Mouse (Mus musculus) MN1 (cell line): ENCODE measurements at regions not wholly inside any gene's neighbourhood (a gene's known extent, or its start where the extent isn't known, plus 50 kb on each side); places are given as distances from the start of the nearest gene placed in this dataset.

Experiments used
- DNase-seq: peaks from one replicate; pipeline ENCODE4 v3.0.0-alpha.2; 2016; ENCODE audit warnings: low spot score

DNA sequence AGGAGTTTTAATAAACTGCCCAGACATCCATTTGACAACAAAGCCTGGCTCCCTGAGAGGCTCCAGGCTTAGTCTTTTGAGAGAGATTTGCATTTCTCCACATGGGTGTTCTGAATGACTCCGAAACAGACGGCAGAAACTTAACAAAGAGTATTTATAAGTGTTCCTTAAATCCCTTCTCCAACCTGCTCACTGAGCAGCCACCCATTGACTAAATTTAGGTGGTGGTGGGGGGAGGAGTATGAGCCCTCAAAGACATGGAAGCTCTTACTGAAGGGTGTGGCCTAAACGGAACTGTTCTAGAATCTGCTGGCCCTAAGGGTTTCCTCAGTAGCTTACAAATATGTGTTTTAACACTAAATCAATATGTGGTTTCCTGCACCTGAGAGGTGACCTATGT is 158.5 kb downstream of the Dyrk2 start:
- no peak for DNase-seq

DNA sequence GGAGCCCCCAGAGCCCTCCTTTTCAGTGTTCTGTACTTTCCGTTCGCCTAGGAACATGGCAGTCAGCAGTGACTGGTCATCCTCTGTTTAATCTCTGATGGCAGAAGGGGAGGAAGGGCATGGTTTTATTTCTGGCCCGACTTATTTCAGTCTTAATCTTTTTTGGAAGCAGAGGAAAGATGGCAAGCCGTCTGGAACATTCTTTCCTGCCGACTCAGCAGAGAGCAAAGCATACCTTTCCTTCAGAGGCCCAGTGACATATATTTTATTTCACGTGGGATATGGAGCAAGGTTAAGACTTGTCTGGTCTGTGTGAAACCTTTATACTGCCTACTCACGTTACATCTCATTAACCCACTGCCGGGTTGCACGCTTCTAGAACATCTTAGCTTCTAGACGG is 158.1 kb downstream of the Dyrk2 start:
- DNase-seq: no peak

DNA sequence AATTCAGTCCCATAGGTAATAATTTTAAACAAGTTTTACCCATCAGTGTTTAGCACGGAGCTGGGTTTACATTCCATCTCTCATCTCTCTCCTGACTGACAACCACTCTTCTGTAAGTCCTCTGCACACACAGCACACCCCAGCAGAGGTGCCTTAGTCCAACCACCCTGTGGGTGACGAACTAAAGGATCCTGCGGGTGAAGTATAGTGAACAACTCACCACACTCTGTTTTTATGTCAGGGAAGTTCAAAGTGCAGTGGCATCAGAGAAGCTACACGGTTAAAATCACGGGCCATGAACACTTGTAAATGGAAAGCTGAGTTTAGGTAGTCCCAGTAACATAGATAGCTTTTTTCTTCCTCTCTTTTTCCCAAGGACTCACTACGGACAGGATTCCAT is 157.1 kb downstream of the Dyrk2 start:
- DNase-seq: no peak

DNA sequence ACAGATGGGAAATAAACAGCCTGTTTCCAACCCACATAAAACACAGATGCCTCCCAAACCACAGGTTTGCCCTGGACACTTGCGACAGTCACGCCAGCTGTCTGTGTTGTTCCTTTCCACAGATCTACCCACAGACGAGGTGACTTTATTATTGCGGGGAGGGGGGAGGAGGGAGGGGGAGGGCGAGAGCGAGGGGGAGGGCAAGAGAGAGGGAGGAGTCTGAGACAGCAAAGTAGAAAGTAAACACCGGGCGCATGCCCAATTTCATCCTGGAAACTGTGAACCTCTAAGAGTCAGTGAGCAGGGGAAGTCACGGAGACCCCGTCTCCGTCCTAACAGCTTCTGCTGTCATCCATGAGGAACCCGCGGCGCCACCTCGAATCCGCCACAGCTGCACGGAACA is 155.8 kb downstream of the Dyrk2 start:
- DNase-seq: no peak

DNA sequence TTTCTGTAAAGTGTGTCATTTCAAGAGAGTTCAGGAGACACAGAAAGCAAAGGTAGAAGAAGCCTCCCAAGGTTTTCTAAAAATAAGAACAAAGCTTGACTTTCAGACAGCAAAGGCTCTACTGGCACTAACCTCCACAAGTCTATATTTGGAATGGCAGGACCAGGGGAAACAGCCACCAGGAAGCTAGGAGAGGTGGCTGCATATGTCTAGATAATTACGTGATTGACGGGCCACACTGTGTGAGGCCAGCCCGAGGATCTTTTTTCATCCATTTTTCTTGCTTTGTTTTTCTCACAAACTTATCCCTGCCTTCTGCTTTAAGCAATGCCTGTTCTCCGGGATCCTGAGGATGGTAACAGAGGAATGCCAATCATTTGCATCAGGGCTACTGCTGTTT is 155.4 kb downstream of the Dyrk2 start:
- DNase-seq: no peak

DNA sequence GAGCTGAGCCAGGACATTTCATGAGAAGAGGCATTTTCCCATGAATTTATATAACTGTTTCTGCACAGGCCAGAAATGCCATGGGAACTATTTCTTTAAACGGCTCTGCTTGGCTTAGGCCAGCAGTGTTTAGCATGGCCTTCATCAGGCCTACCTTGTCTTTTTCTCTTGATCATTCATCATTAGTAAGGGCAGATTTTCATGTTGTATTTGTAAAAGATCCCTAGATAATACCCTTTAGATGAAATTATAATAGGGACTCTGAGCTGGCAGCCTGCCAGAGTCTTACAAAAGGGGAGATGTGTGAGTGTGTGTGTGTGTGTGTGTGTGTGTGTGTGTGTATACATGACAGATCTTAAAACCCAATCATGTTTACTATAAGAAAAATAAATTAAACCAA is 149.4 kb downstream of the Dyrk2 start:
- no peak for DNase-seq

DNA sequence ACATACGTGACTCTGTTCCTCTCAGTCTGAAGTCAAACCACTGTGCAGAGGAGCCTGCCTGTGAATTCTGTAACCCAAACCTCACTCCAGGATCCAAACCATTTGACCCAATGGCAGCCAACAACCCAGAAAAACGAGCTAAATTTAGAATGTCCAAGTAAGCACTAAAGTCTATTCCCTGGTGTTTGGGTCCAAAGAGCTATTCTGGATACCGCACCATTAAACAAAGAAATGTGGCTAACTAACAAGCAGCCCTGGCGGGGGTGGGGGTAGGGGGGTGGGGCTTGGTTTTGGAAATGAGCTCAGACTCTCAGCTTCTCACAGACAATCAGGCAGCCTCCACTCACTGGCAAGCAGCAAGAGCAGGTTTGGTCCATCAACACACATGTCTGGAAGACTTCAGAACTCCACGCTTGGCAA is 147.9 kb downstream of the Dyrk2 start:
- DNase-seq: no peak

DNA sequence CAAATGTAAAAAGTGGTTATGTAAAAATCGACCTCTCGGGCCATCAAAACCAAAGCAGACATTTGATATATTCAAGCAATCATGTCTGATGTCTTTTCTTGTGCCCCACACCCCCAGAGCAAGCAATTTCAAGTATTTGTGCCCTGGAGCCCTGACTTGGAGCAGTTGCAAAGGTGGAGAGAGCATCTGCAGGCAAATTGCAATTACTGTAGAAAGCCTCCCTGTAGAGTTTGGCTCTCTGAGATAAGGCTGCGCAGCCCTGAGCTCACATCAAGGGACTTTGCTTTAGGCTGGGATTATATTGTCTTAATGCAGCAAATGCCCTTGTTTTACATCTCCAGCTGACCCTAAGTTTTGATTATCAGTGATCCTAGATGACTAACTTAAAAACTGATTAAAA is 147.3 kb downstream of the Dyrk2 start:
- no peak for DNase-seq

DNA sequence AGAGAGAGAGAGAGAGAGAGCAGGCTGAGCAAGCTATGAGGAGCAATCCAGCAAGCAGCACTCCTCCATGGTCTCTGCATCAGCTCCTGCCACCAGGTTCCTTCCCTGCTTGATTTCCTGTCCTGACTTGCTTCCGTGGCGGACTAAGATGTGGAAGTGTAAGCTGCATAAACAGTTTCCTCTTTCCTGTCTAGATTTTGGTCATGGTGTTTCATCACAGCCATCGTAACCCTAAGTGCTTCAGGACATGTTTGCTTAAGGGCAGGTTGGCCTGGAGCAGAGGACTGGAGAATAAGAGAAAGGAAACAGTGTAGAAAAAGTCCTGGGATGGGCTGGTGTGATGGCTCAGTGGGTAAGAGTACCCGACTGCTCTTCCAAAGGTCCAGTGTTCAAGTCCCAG is 133.9 kb downstream of the Dyrk2 start:
- DNase-seq: no peak

DNA sequence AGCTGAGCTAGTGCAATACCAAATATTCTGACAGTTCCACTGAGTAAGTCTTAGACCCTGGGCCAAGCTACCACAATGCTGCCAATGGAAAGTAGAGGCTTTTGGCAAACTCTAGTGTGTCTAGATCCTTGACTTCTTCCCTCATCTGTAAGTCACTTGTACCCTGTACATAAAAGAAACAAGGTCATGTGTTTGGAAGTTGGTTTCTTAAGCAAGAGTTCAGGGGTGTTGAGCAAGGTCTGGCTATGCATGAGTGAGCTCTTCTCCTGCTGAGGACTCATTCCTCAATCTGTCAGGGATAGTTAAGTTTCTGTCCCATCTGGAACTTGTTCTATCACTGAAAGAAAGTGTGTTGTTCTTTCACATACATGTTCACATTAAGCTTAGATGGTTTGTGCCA is 132.9 kb downstream of the Dyrk2 start:
- no peak for DNase-seq

DNA sequence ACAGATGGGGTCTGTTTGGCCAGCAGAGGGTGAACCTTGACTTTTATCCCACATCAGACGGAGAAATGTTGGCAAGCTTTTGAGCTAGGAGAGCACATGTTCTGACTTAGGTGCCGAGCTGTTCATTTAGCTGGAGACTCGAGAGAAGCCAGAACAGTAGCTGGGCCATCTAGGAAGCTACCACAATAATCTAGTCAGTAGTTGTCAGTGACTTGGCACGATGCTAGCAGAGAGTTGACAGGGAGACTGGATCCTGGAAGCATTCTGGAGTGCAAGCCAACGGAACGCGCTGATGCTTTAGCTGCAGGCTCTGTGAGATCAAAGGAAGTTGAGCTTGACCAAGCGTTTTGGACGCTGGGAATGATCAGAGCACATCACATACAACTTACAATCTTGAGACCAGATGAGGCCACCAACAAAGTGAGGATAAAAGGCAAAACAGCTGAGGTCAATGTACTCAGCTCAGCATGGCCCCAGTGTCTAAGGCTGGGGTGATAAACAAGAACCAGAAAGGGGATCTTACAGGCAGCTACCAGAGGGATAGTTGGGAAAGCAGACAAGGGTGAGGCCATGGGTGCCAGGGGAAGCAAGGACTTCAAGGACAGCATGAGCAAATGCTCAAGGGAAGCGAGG is 130.0 kb downstream of the Dyrk2 start:
- DNase-seq: no peak

DNA sequence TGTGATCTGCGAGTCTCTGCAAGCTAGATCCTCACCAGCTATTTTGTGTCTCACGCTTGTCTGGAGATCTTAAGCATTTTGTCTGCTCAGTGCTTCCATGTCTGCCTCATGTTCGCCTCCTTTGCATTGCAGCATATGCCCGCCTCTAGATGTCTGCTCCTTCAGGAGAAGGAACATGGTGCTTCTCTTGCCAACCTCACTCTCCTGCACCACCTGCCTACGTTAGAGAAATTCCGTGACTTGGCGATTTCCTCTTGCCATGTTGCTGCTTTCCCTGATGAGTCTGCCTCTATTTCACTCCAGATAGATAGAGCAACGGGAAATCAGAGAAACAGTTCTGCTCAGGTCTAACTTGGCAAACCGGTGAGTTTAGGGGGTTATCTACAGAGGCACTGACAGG is 126.2 kb downstream of the Dyrk2 start:
- DNase-seq: no peak

DNA sequence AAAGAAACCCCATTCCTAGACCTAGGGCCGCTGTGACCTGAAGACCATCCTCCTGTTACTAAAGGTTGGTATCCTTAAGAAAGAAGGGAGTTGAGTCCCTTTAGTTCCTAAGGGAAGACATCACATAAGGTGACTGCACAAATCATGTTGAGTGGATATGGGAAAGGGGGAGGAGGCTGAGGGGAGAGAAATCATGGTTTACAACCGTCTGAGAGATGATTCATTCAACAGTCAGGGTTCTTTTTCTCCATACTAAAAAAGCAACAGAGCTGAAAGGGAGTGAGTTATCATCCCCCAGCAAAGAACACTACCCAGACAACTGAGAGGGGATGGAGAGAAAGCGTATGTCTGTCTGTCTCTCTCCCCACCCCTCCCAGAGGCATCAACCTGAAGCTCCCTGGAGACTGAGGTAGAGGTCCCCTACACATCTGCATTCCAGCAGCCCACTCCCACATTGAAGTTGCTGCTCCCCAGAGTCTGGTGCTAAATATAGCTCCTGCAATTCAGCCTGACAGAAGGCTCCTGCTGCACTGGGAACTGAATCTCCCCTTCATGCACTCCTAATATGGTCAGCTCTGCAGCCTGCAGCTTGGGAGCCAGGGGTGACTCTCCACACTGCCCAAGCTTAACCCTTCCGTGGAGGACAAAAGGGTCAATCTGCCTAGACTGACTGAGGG is 123.2 kb downstream of the Dyrk2 start:
- no peak for DNase-seq

DNA sequence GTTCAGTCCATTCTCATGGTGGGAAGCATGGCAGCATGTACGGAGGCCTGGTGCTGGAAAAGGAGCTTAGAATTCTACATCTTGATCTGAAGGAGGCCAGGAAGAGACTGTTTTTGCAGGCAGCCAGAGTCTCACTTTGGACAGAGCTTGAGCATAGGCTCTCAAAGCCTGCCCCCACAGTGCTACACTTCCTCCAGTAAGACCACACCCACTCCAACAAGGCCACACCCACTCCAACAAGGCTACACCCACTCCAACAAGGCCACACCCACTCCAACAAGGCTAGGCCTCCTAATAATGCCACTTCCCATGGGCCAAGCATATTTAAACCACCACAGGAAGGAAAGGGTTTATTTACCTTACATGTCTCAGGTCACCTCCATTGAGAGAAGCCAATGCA is 121.0 kb downstream of the Dyrk2 start:
- DNase-seq: no peak

DNA sequence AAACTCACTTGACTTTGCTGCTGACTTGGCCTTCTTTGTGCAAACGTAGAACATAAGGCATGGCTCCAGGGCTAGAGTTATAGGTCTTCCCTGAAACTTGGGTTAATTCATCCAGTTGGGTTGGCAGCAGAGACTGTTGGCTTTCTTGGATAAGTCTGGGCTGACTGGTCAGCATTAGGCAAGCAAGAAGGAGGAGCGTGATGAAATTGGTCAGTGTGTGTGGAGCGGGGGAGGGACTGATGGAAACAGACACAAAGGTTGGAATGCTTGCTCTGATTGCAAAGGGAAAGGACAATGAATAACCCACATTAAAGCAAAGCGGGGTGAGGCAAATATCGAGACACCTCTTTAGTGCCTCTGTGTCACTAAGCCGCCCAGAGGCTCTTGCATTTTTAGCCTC is 120.3 kb downstream of the Dyrk2 start:
- DNase-seq: no peak

DNA sequence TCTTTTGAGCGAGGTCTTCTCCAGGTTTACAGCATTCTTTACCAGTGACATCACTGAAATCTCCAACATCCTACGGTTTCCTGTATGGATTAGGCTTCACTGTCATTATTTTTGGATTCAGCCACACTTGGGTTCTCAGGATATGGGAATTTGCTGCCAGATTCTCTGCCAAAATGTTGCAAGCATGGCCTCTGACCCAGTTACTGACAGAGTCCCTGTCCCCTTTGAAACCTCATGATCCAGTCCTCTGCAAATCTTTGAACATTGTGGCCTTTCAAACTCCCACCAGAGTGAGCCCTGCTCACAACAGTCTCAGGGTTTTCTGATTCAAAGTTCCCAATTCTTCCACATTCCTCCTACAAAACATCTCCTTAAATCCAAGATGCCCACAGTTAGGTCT is 118.9 kb downstream of the Dyrk2 start:
- DNase-seq: no peak

DNA sequence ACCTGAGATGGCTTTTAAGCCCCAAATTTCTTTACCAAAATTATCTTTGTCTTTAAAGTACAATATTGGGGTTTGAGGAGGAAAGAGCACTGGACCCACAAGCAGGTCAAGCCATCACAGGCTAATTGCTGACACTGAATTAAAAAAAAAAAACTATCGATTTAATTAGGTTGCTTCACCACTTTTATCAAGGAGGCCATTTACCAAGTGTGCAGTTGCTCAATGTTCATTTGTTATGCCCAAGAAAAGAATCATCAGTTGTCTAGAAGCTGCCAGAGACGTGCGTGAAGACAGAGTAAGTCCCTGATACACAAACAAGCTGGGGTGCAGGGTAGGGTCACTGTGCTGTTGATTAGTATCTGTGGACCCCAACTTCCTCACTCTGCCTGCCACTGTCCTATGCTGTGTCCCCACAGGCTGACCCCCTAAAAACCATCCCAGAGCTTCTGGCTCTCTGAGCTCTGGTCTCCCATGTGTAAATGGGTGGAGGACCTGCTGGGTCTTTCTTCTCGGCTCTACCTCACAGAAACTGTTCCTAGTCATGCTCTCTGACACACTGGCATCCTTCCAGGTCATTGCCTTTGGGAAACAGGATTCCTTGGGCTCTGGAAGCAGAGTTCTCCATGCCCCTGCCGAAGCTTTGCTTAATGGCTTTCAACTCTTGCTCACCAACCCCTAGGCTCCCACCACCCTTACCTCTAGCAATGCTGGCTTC is 116.8 kb downstream of the Dyrk2 start:
- DNase-seq: no peak

DNA sequence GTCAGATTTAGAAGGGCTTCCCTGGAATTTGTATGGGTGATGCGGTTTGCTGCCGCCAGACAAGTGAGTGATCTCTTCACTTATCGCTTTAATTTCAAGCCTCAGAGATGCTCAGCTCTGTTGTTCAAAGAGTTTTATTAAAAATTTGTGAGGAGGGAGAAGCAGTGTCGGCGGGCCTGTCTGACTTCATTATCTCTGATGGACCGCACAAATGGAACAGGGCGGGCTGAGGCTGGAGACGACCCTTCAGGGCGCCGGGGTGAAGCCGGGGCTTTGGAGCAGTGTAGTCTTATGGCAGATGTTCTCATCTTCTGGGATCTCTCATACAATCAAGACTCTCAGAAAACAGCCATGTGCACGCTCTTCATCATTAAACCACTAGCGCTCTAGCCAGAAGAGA is 115.2 kb downstream of the Dyrk2 start:
- DNase-seq: no peak

DNA sequence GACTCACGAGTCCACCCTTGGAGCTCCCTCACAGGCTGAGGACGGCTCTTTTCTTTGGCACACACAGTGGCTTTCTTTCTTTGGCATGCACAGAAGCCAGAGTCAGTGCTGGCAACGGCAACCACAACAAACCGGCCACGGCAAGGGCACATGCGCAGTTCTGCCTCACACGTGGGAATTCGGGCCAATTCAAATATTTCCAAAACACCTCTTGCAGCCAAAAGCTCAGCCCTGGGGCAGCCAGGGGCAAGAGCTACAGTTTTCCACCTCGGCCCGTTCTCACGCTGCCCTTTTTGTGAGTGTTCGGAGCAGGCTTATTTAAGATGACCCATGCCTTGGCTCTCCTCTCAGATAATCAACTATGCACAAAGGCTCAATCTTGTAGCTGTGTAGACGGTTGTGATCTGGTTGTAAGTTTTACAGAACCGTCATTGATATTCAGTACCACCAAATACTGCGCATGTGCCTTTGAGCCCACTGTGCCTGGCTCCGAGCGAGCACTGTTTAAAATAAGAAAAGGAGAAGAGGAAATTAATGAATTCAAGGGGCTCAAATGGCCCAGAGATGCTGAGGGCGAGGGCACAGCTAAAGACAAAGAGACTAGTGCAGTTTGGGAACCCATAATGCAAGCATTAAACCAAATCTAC is 111.1 kb downstream of the Dyrk2 start:
- DNase-seq: no peak

DNA sequence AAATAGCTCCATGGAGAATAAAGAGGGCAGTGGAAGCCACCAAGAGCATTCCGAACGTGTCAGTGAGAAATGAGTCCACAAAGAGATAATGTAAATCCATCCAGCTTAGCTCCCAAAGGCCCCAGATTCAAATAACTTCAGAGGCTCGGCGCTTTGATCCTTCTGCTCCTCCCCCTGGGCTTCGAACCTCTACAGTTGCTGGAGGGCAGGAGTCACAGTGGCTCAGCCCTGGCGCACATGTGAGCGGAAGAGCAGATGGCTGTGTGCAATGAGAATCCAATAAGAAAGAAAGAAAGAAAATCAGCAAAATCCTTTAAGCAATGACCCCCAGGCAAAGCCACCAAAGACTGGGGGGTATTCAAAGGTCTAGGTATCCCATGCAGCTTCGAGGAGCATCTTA is 109.6 kb downstream of the Dyrk2 start:
- no peak for DNase-seq

DNA sequence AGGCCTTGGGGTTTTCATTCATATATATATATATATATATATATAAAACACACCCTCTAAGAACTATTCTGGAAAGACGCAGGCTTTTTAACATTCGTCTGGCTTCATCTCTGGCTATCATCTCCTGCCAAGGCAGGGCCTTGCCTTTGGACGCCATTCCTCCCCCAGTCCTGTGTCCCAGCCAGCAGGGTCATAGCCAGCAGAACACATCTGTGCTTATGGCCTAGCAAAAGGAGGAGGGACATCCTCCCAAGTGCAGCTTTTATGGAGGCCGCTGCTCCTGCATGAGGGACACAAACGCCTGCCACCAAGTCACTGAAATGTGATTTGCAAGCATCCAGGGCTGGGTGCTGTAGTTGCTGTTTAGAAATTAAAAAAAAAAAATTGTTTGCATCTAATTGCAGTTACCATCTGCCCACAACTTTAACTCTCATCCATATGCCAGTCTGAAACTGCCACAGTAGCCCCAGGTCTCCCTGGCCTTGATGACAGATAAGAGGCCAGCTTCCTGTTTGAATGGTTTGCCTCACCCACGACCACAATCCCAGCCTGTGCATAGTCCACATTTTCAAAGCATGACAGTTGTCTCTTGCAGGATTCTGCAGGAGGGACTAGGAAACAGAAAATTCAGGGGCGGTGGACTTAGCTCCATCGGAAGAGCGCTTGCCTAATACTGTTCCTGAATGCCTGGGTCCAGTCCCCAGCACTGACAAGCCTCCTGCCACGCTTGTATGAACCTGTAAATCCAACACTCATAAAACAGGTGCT is 108.7 kb downstream of the Dyrk2 start:
- DNase-seq: no peak

DNA sequence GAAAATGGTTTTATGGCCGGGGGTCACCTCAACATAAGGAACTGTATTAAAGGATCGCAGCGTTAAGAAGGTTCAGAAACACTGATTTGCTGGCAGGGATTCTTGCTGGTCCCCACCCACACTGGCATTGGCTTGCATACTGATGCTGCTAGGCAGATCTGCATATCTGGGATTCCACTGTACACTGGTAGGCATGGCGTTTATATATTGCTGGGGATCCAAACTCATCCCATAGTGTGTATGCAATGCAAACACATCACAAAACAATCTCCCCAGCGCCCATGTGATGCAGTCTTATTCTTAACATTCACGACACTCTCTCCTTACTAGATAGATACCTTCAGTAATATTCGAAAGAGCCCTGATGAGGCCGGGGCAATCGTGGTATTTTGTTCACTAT is 105.0 kb downstream of the Dyrk2 start:
- DNase-seq: no peak
